Mouse (Mus musculus) C2C12 (cell line): ENCODE results near the gene Ipo4. TPM values are rescaled to one million over a fixed set of nuclear protein-coding genes. Genes with fewer than 3 reads are reported as not detected.

Experiments used
- H3K27me3 ChIP-seq: one replicate; pipeline ENCODE4 v1.6.1; 2011; ENCODE audit not compliant: control insufficient read depth, insufficient read depth, insufficient read length
- H3K36me3 ChIP-seq: one replicate; pipeline ENCODE4 v1.6.1; 2011; ENCODE audit not compliant: control insufficient read depth, insufficient read depth
- H3K4me3 ChIP-seq: one replicate; pipeline ENCODE4 v1.5.1; 2011; ENCODE audit warnings: mild to moderate bottlenecking, control low read depth; ENCODE audit not compliant: poor library complexity, insufficient read depth, severe bottlenecking
- H3K79me2 ChIP-seq: one replicate; pipeline ENCODE4 v1.6.1; 2011; ENCODE audit not compliant: control insufficient read depth, insufficient read depth
- H3K79me3 ChIP-seq: one replicate; pipeline ENCODE4 v1.6.1; 2011; ENCODE audit warnings: low read depth, control low read depth
- H3ac ChIP-seq: one replicate; pipeline ENCODE3; 2011; ENCODE audit warnings: low read depth; ENCODE audit not compliant: control insufficient read depth, insufficient read length
- CEBPB ChIP-seq: IDR thresholded peaks from one replicate; pipeline ENCODE4 v1.6.1; 2011; ENCODE audit warnings: low read depth, mild to moderate bottlenecking, control low read depth, moderate library complexity
- CTCF ChIP-seq: IDR thresholded peaks from one replicate; pipeline ENCODE4 v1.5.1; 2011; ENCODE audit not compliant: control insufficient read depth, insufficient read depth, insufficient read length
- FOSL1 ChIP-seq: IDR thresholded peaks from one replicate; pipeline ENCODE4 v1.8.0; 2011; ENCODE audit warnings: mild to moderate bottlenecking, low read length; ENCODE audit not compliant: poor library complexity, insufficient read depth, severe bottlenecking
- MAX ChIP-seq: IDR thresholded peaks from one replicate; pipeline ENCODE4 v1.6.1; 2011; ENCODE audit warnings: mild to moderate bottlenecking, control low read depth
- MYOD1 ChIP-seq: IDR thresholded peaks from one replicate; pipeline ENCODE4 v1.6.1; 2011; ENCODE audit warnings: low read depth; ENCODE audit not compliant: control insufficient read depth, insufficient read length
- MYOG ChIP-seq: IDR thresholded peaks from one replicate; pipeline ENCODE4 v1.6.1; 2011; ENCODE audit not compliant: control insufficient read depth, insufficient read length; ENCODE audit errors: extremely low read depth
- USF1 ChIP-seq: IDR thresholded peaks from one replicate; pipeline ENCODE4 v1.6.1; 2011; ENCODE audit warnings: low read depth, mild to moderate bottlenecking, control low read depth, moderate library complexity
- polyA plus RNA-seq: library from polyadenylated mRNA; unstranded; fragments of >200 nt; fragmentation: generic; extraction: Trizol; gene quantifications from one replicate; pipeline ENCODE4 v1.2.1, GENCODE M21; 2012; ENCODE audit warnings: missing spikeins

Ipo4 gene
- polyA plus RNA-seq, 1 experiment: 113 TPM

GRCm38 (mm10) chr14:55640816-55641215 lies 5.1 kb upstream of the Ipo4 start:
- peaks cover 59% of the 10 kb centered on the region for H3K36me3 ChIP-seq
- H3K79me3 ChIP-seq: peaks cover 42% of the 10 kb centered on the region
- H3K79me2 ChIP-seq: peaks cover 65% of the 10 kb centered on the region
- no peak overlapping the region for H3K4me3 ChIP-seq
- no peak overlapping the region for H3ac ChIP-seq
- TF ChIP-seq USF1: no peak
- no peaks in the 10 kb centered on the region for H3K27me3 ChIP-seq

GRCm38 (mm10) chr14:55637795-55638194 lies 2.0 kb upstream of the Ipo4 start, which contains the start of gene Gm49378:
Gene Gm49378, minus strand, starts transcription at chr14:55637895.
- H3K36me3 ChIP-seq: peaks cover 74% of the 10 kb centered on the region
- no peaks in the 10 kb centered on the region for H3K27me3 ChIP-seq
- TF ChIP-seq FOSL1 (no peak), CEBPB (no peak), MAX (no peak), MYOG (no peak), USF1 (no peak), CTCF (no peak), MYOD1 (no peak)
- H3K79me2 ChIP-seq: peaks cover 59% of the 10 kb centered on the region
- peaks cover 42% of the 10 kb centered on the region for H3K79me3 ChIP-seq
- no peak within 1 kb of the TSS for H3K4me3 ChIP-seq
- H3ac ChIP-seq: no peak within 1 kb of the TSS

GRCm38 (mm10) chr14:55634874-55635522 lies 759 bp downstream of the Ipo4 start:
- peak overlapping the region; percentile 68 for H3K4me3 ChIP-seq
- peaks cover 84% of the 10 kb centered on the region for H3K36me3 ChIP-seq
- peak; percentile 69 for TF ChIP-seq MYOD1
- TF ChIP-seq MYOG: no peak
- H3K27me3 ChIP-seq: no peaks in the 10 kb centered on the region
- H3K79me2 ChIP-seq: peaks cover 31% of the 10 kb centered on the region
- H3ac ChIP-seq: peak overlapping the region; percentile 96
- peaks cover 17% of the 10 kb centered on the region for H3K79me3 ChIP-seq

GRCm38 (mm10) chr14:55629312-55629711 lies 6.4 kb downstream of the Ipo4 start:
- H3K27me3 ChIP-seq: no peaks in the 10 kb centered on the region
- H3K36me3 ChIP-seq: peaks cover 92% of the 10 kb centered on the region
- H3K79me3 ChIP-seq: peaks cover 8% of the 10 kb centered on the region
- TF ChIP-seq MYOD1 (no peak), CTCF (peak; percentile 57)
- H3K79me2 ChIP-seq: peaks cover 13% of the 10 kb centered on the region
- H3K4me3 ChIP-seq: no peak overlapping the region
- H3ac ChIP-seq: no peak overlapping the region

- TF ChIP-seq MAX (no peak), MYOG (no peak), USF1 (no peak), FOSL1 (no peak), CTCF (no peak), MYOD1 (no peak), CEBPB (no peak)
- H3K27me3 ChIP-seq: no peaks in the 10 kb centered on the region
- peaks cover 81% of the 10 kb centered on the region for H3K36me3 ChIP-seq
- no peak overlapping the region for H3ac ChIP-seq
- no peak overlapping the region for H3K4me3 ChIP-seq
- peaks cover 3% of the 10 kb centered on the region for H3K79me2 ChIP-seq
- H3K79me3 ChIP-seq: no peaks in the 10 kb centered on the region
Measured at GRCm38 (mm10) chr14:55628077-55628827, 7.5 kb downstream of the Ipo4 start.

DNA sequence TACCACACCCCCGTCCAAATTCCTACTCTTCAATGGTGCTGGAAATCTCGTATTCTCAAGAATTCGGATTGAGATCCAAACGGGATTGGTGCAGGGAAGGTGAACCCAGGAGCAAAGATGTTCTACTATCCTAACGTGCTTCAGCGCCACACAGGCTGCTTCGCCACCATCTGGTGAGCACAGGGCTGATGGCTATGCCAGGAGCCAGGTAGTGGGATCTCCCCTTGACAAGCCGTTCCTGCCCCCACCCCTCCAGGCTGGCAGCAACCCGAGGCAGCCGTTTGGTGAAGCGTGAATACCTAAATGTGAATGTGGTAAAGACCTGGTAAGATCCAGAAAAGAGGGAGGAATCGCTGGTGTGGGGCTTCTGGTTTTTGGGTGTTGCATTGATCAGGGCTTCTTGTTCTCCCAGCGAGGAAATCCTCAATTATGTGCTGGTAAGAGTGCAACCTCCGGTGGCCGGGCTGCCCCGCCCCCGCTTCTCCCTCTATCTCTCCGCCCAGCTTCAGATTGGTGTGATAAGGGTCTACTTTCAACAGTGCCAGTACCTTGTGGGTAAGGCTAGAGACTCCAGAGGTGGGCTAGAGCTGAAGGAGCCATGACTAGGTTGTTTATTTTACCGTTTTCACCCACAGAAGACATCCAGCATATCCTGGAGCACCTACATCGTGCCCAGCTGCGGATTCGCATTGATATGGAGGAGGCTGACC lies 17.1 kb downstream of the Ipo4 start:
- no peak for TF ChIP-seq MYOG
- no peak for TF ChIP-seq MYOD1
- TF ChIP-seq MAX: no peak
- TF ChIP-seq FOSL1: no peak
- no peak for TF ChIP-seq CTCF
- no peak for TF ChIP-seq CEBPB
- no peak for TF ChIP-seq USF1
- no peaks in the 10 kb centered on the region for H3K27me3 ChIP-seq
- H3K79me3 ChIP-seq: no peaks in the 10 kb centered on the region
- H3ac ChIP-seq: no peak overlapping the region
- H3K79me2 ChIP-seq: no peaks in the 10 kb centered on the region
- H3K36me3 ChIP-seq: no peaks in the 10 kb centered on the region
- H3K4me3 ChIP-seq: no peak overlapping the region
